Mouse (Mus musculus): ENCODE results near the gene Rorb.

GRCm38 (mm10) chr19:19040800-19041199, 70.2 kb downstream of the Rorb start:
- no peak for TF ChIP-seq CTCF (IDR thresholded peaks at IDR 0.05; ENCODE audit: extremely low read depth, insufficient read depth, low read length)
- TF ChIP-seq POLR2A (IDR thresholded peaks at IDR 0.05; ENCODE audit: extremely low read depth, insufficient read depth, low read length) = no peak
